Mouse (Mus musculus): ENCODE measurements around the gene Camkmt.

GRCm38 (mm10) chr17:85159526-85159925, 69.2 kb downstream of the Camkmt start:
- no peak for TF ChIP-seq CTCF (IDR thresholded peaks at IDR 0.05; ENCODE audit: borderline replicate concordance, control insufficient read depth, extremely low read depth, insufficient read depth, low read length, poor library complexity)
- no peak for TF ChIP-seq POLR2A (IDR thresholded peaks at IDR 0.05; ENCODE audit: control insufficient read depth, extremely low read depth, insufficient read depth, low read length, poor library complexity)

Data from thymus, adult 2 months (tissue).